20 mouse cellular contexts compared by ENCODE assay signal in genomic region chr5:52355612-52356011, GRCm38 (mm10). TPM values are rescaled to one million over a fixed set of nuclear protein-coding genes. Genes with fewer than 3 reads are reported as not detected.
DNase-seq lines count a peak whose midpoint lies in the region; ATAC-seq and TF ChIP-seq lines count a peak whose summit lies in the region.
"Had no signal": no experiment of that assay in that cellular context is flagged by ENCODE, and none has a peak within 500 bp of the region (broad histone marks: within the 10 kb centered on the region; RNA-seq: fewer than 3 reads in every experiment).

No protein-coding gene starts in this region.

- no peaks in the 10 kb centered on the region for H3K36me3 ChIP-seq in C2C12 (ENCODE audit: control insufficient read depth, insufficient read depth)
- no peaks in the 10 kb centered on the region for H3K36me3 ChIP-seq in embryonic facial prominence, embryonic 10.5 days (replicated peaks)
- H3K36me3 ChIP-seq in intestine, postnatal 0 days (ENCODE audit: control insufficient read depth, insufficient read depth), result no peaks in the 10 kb centered on the region
- H3K36me3 ChIP-seq: lung, embryonic 15.5 days; neural tube, embryonic 15.5 days had no signal

- H3K4me1 ChIP-seq in lung, adult 2 months (ENCODE audit: control insufficient read depth, insufficient read depth, low read length), result peaks cover 5% of the 10 kb centered on the region
- H3K4me1 ChIP-seq in embryonic facial prominence, embryonic 10.5 days, result peaks cover 6% of the 10 kb centered on the region
- H3K4me1 ChIP-seq in intestine, postnatal 0 days (replicated peaks; ENCODE audit: control insufficient read depth, insufficient read depth, low read length), result 0 out of 2 replicates have a peak, but pooled peaks cover 3% of the 10 kb centered on the region

- no peak overlapping the region for H3K4me3 ChIP-seq in lung, adult 2 months (replicated peaks; ENCODE audit: extremely low read depth, low read depth, low read length)
- H3K4me3 ChIP-seq in C2C12 (ENCODE audit: insufficient read depth, poor library complexity, severe bottlenecking), result no peak overlapping the region
- no peak overlapping the region for H3K4me3 ChIP-seq in embryonic facial prominence, embryonic 10.5 days
- no peak overlapping the region for H3K4me3 ChIP-seq in intestine, postnatal 0 days (ENCODE audit: low read depth, low read length)
- H3K4me3 ChIP-seq: lung, embryonic 15.5 days; neural tube, embryonic 15.5 days had no signal

- no peak for TF ChIP-seq CTCF in lung, adult 2 months (IDR thresholded peaks at IDR 0.05; ENCODE audit: insufficient read depth, low read length)
- TF ChIP-seq CTCF in C2C12 (IDR thresholded peaks at IDR 0.05; ENCODE audit: control insufficient read depth, insufficient read depth, insufficient read length), result no peak
- no peak for TF ChIP-seq CTCF in intestine, postnatal 0 days (IDR thresholded peaks at IDR 0.05; ENCODE audit: low read depth)

- no peaks in the 10 kb centered on the region for H3K27me3 ChIP-seq in C2C12 (ENCODE audit: control insufficient read depth, insufficient read depth, insufficient read length)
- H3K27me3 ChIP-seq in embryonic facial prominence, embryonic 10.5 days (replicated peaks; ENCODE audit: low read depth, poor library complexity, severe bottlenecking), result no peaks in the 10 kb centered on the region
- H3K27me3 ChIP-seq in intestine, postnatal 0 days (replicated peaks; ENCODE audit: control insufficient read depth, insufficient read depth, low read length), result no peaks in the 10 kb centered on the region
- H3K27me3 ChIP-seq: lung, embryonic 15.5 days; neural tube, embryonic 15.5 days had no signal

- no peaks in the 10 kb centered on the region for H3K79me3 ChIP-seq in C2C12 (ENCODE audit: low read depth)

- no peak overlapping the region for H3K27ac ChIP-seq in embryonic facial prominence, embryonic 10.5 days (replicated peaks)
- H3K27ac ChIP-seq in intestine, postnatal 0 days (ENCODE audit: low read depth, low read length), result no peak overlapping the region
- H3K27ac ChIP-seq: lung, embryonic 15.5 days; neural tube, embryonic 15.5 days had no signal

- WGBS in lung, adult 2 months, result 57% methylated on average over 7 of the region's 7 CpGs
- 92% methylated on average over 7 of the region's 7 CpGs for WGBS in embryonic facial prominence, embryonic 10.5 days
- WGBS in intestine, postnatal 0 days, result 52% methylated on average over 7 of the region's 7 CpGs

- no peaks in the 10 kb centered on the region for H3K9me3 ChIP-seq in embryonic facial prominence, embryonic 10.5 days
- no peaks in the 10 kb centered on the region for H3K9me3 ChIP-seq in intestine, postnatal 0 days (ENCODE audit: control insufficient read depth)
- H3K9me3 ChIP-seq: lung, embryonic 15.5 days; neural tube, embryonic 15.5 days had no signal

- no peak overlapping the region for H3K4me2 ChIP-seq in intestine, postnatal 0 days (replicated peaks; ENCODE audit: low read depth)
- H3K4me2 ChIP-seq: lung, embryonic 15.5 days; midbrain, embryonic 11.5 days; neural tube, embryonic 15.5 days had no signal

- H3K79me2 ChIP-seq in C2C12 (ENCODE audit: control insufficient read depth, insufficient read depth), result no peaks in the 10 kb centered on the region

- peak; percentile 92 for DNase-seq in heart, adult 11 months
- DNase-seq in heart, postnatal 4 days, result no peak
- peak; percentile 16 for DNase-seq in lung, adult 2 months
- no peak for DNase-seq in lung, postnatal 4 days
- peak; percentile 61 for DNase-seq in lung, postnatal 36 days
- no peak for DNase-seq in embryonic facial prominence, embryonic 10.5 days (ENCODE audit: low spot score)
- DNase-seq: cerebellum, adult 11-12 months; cerebellum, postnatal 25 days; layer of hippocampus, postnatal 36 days; liver; retina, postnatal 1 day; right cerebral cortex, postnatal 4 days had no signal

- H3ac ChIP-seq in C2C12 (ENCODE audit: control insufficient read depth, insufficient read length, low read depth), result no peak overlapping the region

- TF ChIP-seq POLR2A in lung, adult 2 months (IDR thresholded peaks at IDR 0.05; ENCODE audit: borderline replicate concordance, extremely low read depth, low read depth, low read length), result no peak

- ATAC-seq in intestine, postnatal 0 days, result no peak
- ATAC-seq: forebrain, embryonic 14.5 days; inflammation-experienced regulatory T-cells, adult 6 months had no signal

- no peak overlapping the region for H3K9ac ChIP-seq in intestine, postnatal 0 days (ENCODE audit: low read depth, low read length)
- H3K9ac ChIP-seq: lung, embryonic 15.5 days; neural tube, embryonic 15.5 days had no signal

TF ChIP-seq in C2C12, 6 proteins besides CTCF, POLR2A, EP300 and RAD21:
- no peak for TF ChIP-seq FOSL1 (IDR thresholded peaks at IDR 0.05; ENCODE audit: insufficient read depth, low read length, poor library complexity, severe bottlenecking)
- peak; percentile 93 for TF ChIP-seq CEBPB (IDR thresholded peaks at IDR 0.05; ENCODE audit: low read depth)

RNA-seq across cellular contexts. Expression of gene Sod3, which starts 8.0 kb away (rescaled TPM):
- 1 to 10 TPM; 2.8 to 3.5 TPM for total RNA-seq in heart, postnatal 4 days (2021)
- 293 and 326 TPM in 2 replicates for polyA plus RNA-seq in lung, adult 2 months (2012; rRNA removed)
- polyA plus RNA-seq in C2C12 (2012; fragmentation: generic; extraction: Trizol), result 1.8 TPM
- 0.40 and 0.54 TPM in 2 replicates for polyA plus RNA-seq in embryonic facial prominence, embryonic 10.5 days (2016; fragmentation: Nextera tagmentation; extraction: Ambion mirVana)
- polyA plus RNA-seq in intestine, postnatal 0 days (2015; fragmentation: Nextera tagmentation; extraction: Ambion mirVana), result 6.5 and 11.3 TPM in 2 replicates
- total RNA-seq: ES-E14 had no signal
- polyA plus RNA-seq: inflammation-experienced regulatory T-cells, adult 6 months had no signal

Comparison
In these comparisons a context has a peak if more than half of its experiments do, and no peak if none do; other contexts are left out.
1. DNase-seq: peak in heart, adult 11 months (single experiment), lung, adult 2 months (single experiment) and lung, postnatal 36 days (single experiment); none in heart, postnatal 4 days (single experiment), lung, postnatal 4 days (0 of 2) and embryonic facial prominence, embryonic 10.5 days (single experiment).
2. RNA of gene Sod3, which starts 8.0 kb away (polyA plus RNA-seq): 293 to 326 TPM in lung, adult 2 months; 6.5 to 11.3 TPM in intestine, postnatal 0 days, 1.8 TPM in C2C12 (single experiment) and 0.40 to 0.54 TPM in embryonic facial prominence, embryonic 10.5 days; every median in the first group is over 10 times any median in the second.